Mouse (Mus musculus) forebrain, embryonic 14.5 days (tissue): ENCODE data around the gene Zfp101. TPM values are rescaled to one million over a fixed set of nuclear protein-coding genes. Genes with fewer than 3 reads are reported as not detected.

Source experiments
- ATAC-seq: fragments of 200-750 bp; cut with Nextera tagmentation; 2 replicates; pipeline ENCODE4 v1.8.0; 2017; ENCODE audit warnings: mild to moderate bottlenecking, moderate library complexity
- DNase-seq: peaks from one replicate; pipeline ENCODE4 v3.0.0-alpha.2; 2015; ENCODE audit warnings: low spot score
- H3K27ac ChIP-seq: fragments of 300-500 bp; sonication (generic); 2 replicates; pipeline ENCODE4 v1.5.1; 2014; ENCODE audit warnings: low read depth, mild to moderate bottlenecking, control low read depth, low read length, moderate library complexity
- H3K27me3 ChIP-seq: fragments of 300-500 bp; sonication (generic); replicated peaks from 2 replicates; pipeline ENCODE4 v1.6.1; 2014; ENCODE audit warnings: low read length, control low read depth, mixed read lengths; ENCODE audit not compliant: control insufficient read depth, insufficient read depth
- H3K36me3 ChIP-seq: fragments of 300-500 bp; sonication (generic); 2 replicates; pipeline ENCODE4 v1.6.1; 2014; ENCODE audit warnings: low read length, control low read depth; ENCODE audit not compliant: control insufficient read depth, insufficient read depth
- H3K4me1 ChIP-seq: fragments of 300-500 bp; sonication (generic); 2 replicates; pipeline ENCODE4 v1.6.1; 2014; ENCODE audit warnings: antibody characterized with exemption, low read length, control low read depth; ENCODE audit not compliant: control insufficient read depth, insufficient read depth
- H3K4me2 ChIP-seq: fragments of 300-500 bp; sonication (generic); 2 replicates; pipeline ENCODE4 v1.6.1; 2014; ENCODE audit warnings: mild to moderate bottlenecking, control low read depth, low read length
- H3K4me3 ChIP-seq: fragments of 300-500 bp; sonication (generic); 2 replicates; pipeline ENCODE4 v1.5.1; 2014; ENCODE audit warnings: low read depth, low read length, control low read depth
- H3K9ac ChIP-seq: fragments of 300-500 bp; sonication (generic); 2 replicates; pipeline ENCODE4 v1.6.1; 2014; ENCODE audit warnings: mild to moderate bottlenecking, low read length, control low read depth, moderate library complexity
- H3K9me3 ChIP-seq: fragments of 300-500 bp; sonication (generic); replicated peaks from 2 replicates; pipeline ENCODE4 v1.6.1; 2016; ENCODE audit warnings: low read length, control low read depth, mixed read lengths; ENCODE audit not compliant: control insufficient read depth
- WGBS: fragments of 180-500 bp; shearing (Covaris S2); extraction: QIAGEN DNeasy Blood & Tissue Kit; methylation state at CpG from one replicate; pipeline ENCODE4 v1.1.7; 2014; 5-methylcytosine and 5-hydroxymethylcytosine counted together
- polyA plus RNA-seq: library from polyadenylated mRNA; unstranded; fragments of >200 nt; fragmentation: Nextera tagmentation; extraction: Ambion mirVana; gene quantifications from 2 replicates; pipeline ENCODE4 v1.2.1, GENCODE M21; 2014

Zfp101 gene
- polyA plus RNA-seq, 1 experiment from 2014 or later: 21.1 TPM

GRCm38 (mm10) chr17:33358411-33359384 is 35.7 kb downstream of the Zfp101 start, which contains the start of gene Zfp81:
Gene Zfp81 (minus strand): TSS chr17:33358878.
- Histone ChIP-seq H3K27me3 (no peaks in the 10 kb centered on the region), H3K9ac (peak within 1 kb of the TSS; percentile 88), H3K27ac (peak within 1 kb of the TSS; percentile 87), H3K4me2 (peak within 1 kb of the TSS; percentile 57), H3K36me3 (no peaks in the 10 kb centered on the region), H3K4me1 (peaks cover 5% of the 10 kb centered on the region; the same call in 1 of the 2 replicates), H3K4me3 (peak within 1 kb of the TSS; percentile 97), H3K9me3 (no peaks in the 10 kb centered on the region)
- 3% methylated on average over 47 of the region's 47 CpGs for WGBS
- peak; percentile 97 for DNase-seq
- peak; percentile 100 for ATAC-seq

- Histone ChIP-seq H3K4me2 (no peak overlapping the region), H3K27ac (no peak overlapping the region), H3K36me3 (no peaks in the 10 kb centered on the region), H3K9me3 (peaks cover 13% of the 10 kb centered on the region), H3K4me3 (no peak overlapping the region), H3K9ac (no peak overlapping the region), H3K4me1 (peaks cover 5% of the 10 kb centered on the region; the same call in 1 of the 2 replicates), H3K27me3 (no peaks in the 10 kb centered on the region)
- WGBS: 100% methylated on average over 1 of the region's 1 CpGs
- ATAC-seq: no peak
- DNase-seq: no peak
Observed at GRCm38 (mm10) chr17:33352981-33353380, 41.5 kb downstream of the Zfp101 start.

Other genes starting within 250 kb of the Zfp101 start
- not detected in 2 replicates for gene Olfr55, start 226.2 kb downstream of the Zfp101 start, polyA plus RNA-seq
- gene Olfr239, start 203.3 kb downstream of the Zfp101 start, polyA plus RNA-seq: not detected in 2 replicates
- gene Olfr1564, start 173.0 kb downstream of the Zfp101 start, polyA plus RNA-seq: not detected in 2 replicates
- 28.7 and 29.8 TPM in 2 replicates for gene Zfp955a, start 139.5 kb downstream of the Zfp101 start, polyA plus RNA-seq
- gene Olfr63, start 130.0 kb downstream of the Zfp101 start, polyA plus RNA-seq: 0.04 TPM in 1 of 2 replicates, not detected in the other
- 14.0 and 15.3 TPM in 2 replicates for gene Zfp955b, start 105.1 kb downstream of the Zfp101 start, polyA plus RNA-seq
- 33.4 and 38.3 TPM in 2 replicates for gene Zfp81, start 35.8 kb downstream of the Zfp101 start, polyA plus RNA-seq
- not detected in 2 replicates for gene Actl9, start 38.3 kb upstream of the Zfp101 start, polyA plus RNA-seq
- gene Adamts10, start 129.6 kb upstream of the Zfp101 start, polyA plus RNA-seq: 20.6 and 28.0 TPM in 2 replicates
- 1.3 and 2.2 TPM in 2 replicates for gene Myo1f, start 161.1 kb upstream of the Zfp101 start, polyA plus RNA-seq
- gene Zfp414, start 234.4 kb upstream of the Zfp101 start, polyA plus RNA-seq: 93.0 and 97.9 TPM in 2 replicates
- gene Pram1, start 243.4 kb upstream of the Zfp101 start, polyA plus RNA-seq: 0.21 and 0.36 TPM in 2 replicates